Mouse (Mus musculus) kidney, postnatal 0 days (tissue): ENCODE measurements at regions not wholly inside any gene's neighbourhood (a gene's known extent, or its start where the extent isn't known, plus 50 kb on each side); places are given as distances from the start of the nearest gene placed in this dataset.

Experiments used
- ATAC-seq: fragments of 200-750 bp; cut with Nextera tagmentation; replicated peaks from 2 replicates; pipeline ENCODE4 v1.8.0; 2017; ENCODE audit warnings: low read depth, moderate number of reproducible peaks, moderate TSS enrichment, moderate library complexity; ENCODE audit not compliant: low FRiP score
- DNase-seq: peaks from one replicate; pipeline ENCODE4 v3.0.0-alpha.2; 2016; ENCODE audit warnings: low spot score
- H3K27ac ChIP-seq: fragments of 300-500 bp; sonication (generic); 2 replicates; pipeline ENCODE4 v1.5.1; 2014; ENCODE audit warnings: mild to moderate bottlenecking
- H3K27me3 ChIP-seq: fragments of 300-500 bp; sonication (generic); 2 replicates; pipeline ENCODE4 v1.6.1; 2014; ENCODE audit warnings: low read length, mixed read lengths; ENCODE audit not compliant: insufficient read depth
- H3K36me3 ChIP-seq: fragments of 300-500 bp; sonication (generic); 2 replicates; pipeline ENCODE4 v1.6.1; 2014; ENCODE audit warnings: low read length, mixed read lengths; ENCODE audit not compliant: insufficient read depth
- H3K4me1 ChIP-seq: fragments of 300-500 bp; sonication (generic); replicated peaks from 2 replicates; pipeline ENCODE4 v1.6.1; 2014; ENCODE audit warnings: antibody characterized with exemption, low read length, mixed read lengths; ENCODE audit not compliant: insufficient read depth
- H3K4me2 ChIP-seq: fragments of 300-500 bp; sonication (generic); 2 replicates; pipeline ENCODE4 v1.6.1; 2014; ENCODE audit warnings: mild to moderate bottlenecking, low read length, moderate library complexity, mixed read lengths
- H3K4me3 ChIP-seq: fragments of 300-500 bp; sonication (generic); replicated peaks from 2 replicates; pipeline ENCODE4 v1.5.1; 2014; ENCODE audit warnings: low read depth, low read length
- H3K9ac ChIP-seq: fragments of 300-500 bp; sonication (generic); 2 replicates; pipeline ENCODE4 v1.6.1; 2014; ENCODE audit warnings: low read depth, low read length
- H3K9me3 ChIP-seq: fragments of 300-500 bp; sonication (generic); replicated peaks from 2 replicates; pipeline ENCODE4 v1.6.1; 2016; ENCODE audit warnings: low read length, inconsistent platforms, mixed read lengths
- CTCF ChIP-seq: IDR thresholded peaks from 2 replicates; pipeline ENCODE4 v1.5.1; 2016; ENCODE audit warnings: antibody characterized with exemption, low read depth, mild to moderate bottlenecking, moderate library complexity
- WGBS: fragments of 180-500 bp; shearing (Covaris S2); extraction: QIAGEN DNeasy Blood & Tissue Kit; methylation state at CpG from one replicate; pipeline ENCODE4 v1.1.7; 2014; 5-methylcytosine and 5-hydroxymethylcytosine counted together

DNA sequence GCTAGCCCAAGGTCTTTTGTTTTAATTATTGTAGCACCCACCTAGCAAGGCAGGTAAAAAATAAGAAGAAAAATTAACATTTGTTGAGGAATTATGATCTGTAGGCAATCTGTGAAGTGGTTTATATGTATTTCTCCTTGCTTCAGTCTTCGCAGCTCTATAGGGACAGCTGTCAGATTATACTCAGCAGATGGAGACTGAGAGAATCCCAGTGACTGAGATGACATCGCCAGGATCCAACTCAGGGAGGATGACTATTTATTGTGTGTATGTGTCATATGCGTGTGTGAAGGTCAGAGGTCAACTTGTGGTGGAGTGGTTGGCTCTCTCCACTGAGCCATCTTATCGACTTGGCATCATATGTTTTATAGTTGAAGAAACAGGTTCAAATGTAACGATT, 362.0 kb upstream of the Chd6 start:
- DNase-seq, result no peak
- no peak for TF ChIP-seq CTCF

GRCm38 (mm10) chr2:161470025-161470424, 361.1 kb upstream of the Chd6 start:
- Histone ChIP-seq H3K27me3 (no peaks in the 10 kb centered on the region), H3K4me1 (no peaks in the 10 kb centered on the region), H3K36me3 (no peaks in the 10 kb centered on the region), H3K4me2 (no peak overlapping the region), H3K9ac (no peak overlapping the region), H3K9me3 (no peaks in the 10 kb centered on the region), H3K4me3 (no peak overlapping the region), H3K27ac (no peak overlapping the region)
- WGBS, result 22% methylated on average over 2 of the region's 2 CpGs
- no peak for ATAC-seq
- TF ChIP-seq CTCF, result peak; percentile 82
- DNase-seq, result peak; percentile 70

More for the DNA sequence above, 362.0 kb upstream of the Chd6 start:
- ATAC-seq, result no peak
- whole genome bisulfite sequencing, result 81% methylated on average over 5 of the region's 5 CpGs
- Histone ChIP-seq H3K4me1 (no peaks in the 10 kb centered on the region), H3K27ac (no peak overlapping the region), H3K27me3 (no peaks in the 10 kb centered on the region), H3K9me3 (no peaks in the 10 kb centered on the region), H3K36me3 (no peaks in the 10 kb centered on the region), H3K4me2 (no peak overlapping the region), H3K4me3 (no peak overlapping the region), H3K9ac (no peak overlapping the region)

DNA sequence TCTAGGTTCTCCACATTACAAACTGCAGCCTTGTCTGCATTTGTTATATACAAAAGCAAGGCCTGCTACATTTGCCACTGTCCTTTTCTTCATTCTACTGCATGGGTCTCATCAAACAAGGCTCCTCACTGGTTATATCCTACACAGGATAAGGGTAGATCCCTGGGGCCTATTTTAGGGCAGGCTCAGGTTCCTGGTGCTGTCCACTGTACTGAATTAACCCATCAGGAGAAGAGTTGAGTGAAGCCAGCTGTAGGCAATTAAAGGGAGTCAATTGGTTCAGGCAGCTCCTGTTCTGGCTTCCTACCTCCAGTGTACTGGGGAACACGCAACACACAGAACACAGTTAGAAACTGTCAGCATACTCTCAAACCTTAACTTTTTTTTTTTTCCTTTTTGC, 358.2 kb upstream of the Chd6 start:
- DNase-seq, result peak; percentile 67
- Histone ChIP-seq H3K36me3 (no peaks in the 10 kb centered on the region), H3K9ac (no peak overlapping the region), H3K4me3 (no peak overlapping the region), H3K4me2 (no peak overlapping the region), H3K27me3 (no peaks in the 10 kb centered on the region), H3K27ac (no peak overlapping the region), H3K4me1 (no peaks in the 10 kb centered on the region), H3K9me3 (no peaks in the 10 kb centered on the region)
- TF ChIP-seq CTCF, result no peak
- 17% methylated on average over 1 of the region's 1 CpGs for WGBS
- ATAC-seq, result no peak

GRCm38 (mm10) chr2:161460600-161460999, 351.7 kb upstream of the Chd6 start:
- Histone ChIP-seq H3K9me3 (no peaks in the 10 kb centered on the region), H3K4me1 (no peaks in the 10 kb centered on the region), H3K9ac (no peak overlapping the region), H3K27ac (no peak overlapping the region), H3K4me3 (no peak overlapping the region), H3K4me2 (no peak overlapping the region), H3K27me3 (no peaks in the 10 kb centered on the region), H3K36me3 (no peaks in the 10 kb centered on the region)
- no peak for TF ChIP-seq CTCF
- no peak for ATAC-seq
- no peak for DNase-seq
- 86% methylated on average over 4 of the region's 4 CpGs for WGBS

DNA sequence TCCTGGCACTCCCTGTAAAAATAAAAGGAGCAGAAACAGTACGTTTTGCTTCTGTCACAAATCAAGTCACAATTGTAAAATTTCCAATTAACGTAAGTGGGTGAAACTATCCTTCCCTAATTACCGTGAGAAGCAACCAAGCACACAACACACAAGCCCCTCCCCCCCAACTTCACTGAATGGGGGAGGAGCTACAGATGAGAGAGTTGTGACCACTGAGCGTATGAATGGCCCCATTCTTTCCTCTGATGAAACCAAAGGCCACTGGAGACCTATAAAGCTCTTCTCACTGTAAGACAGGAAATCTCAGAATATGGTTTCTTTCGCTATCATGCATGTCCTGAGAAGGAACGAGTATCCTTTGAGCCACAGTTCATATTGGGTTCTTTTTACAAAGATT, 345.6 kb upstream of the Chd6 start:
- ATAC-seq, result no peak
- no peak for DNase-seq
- Histone ChIP-seq H3K4me3 (no peak overlapping the region), H3K4me2 (no peak overlapping the region), H3K4me1 (no peaks in the 10 kb centered on the region), H3K9me3 (no peaks in the 10 kb centered on the region), H3K27me3 (no peaks in the 10 kb centered on the region), H3K27ac (no peak overlapping the region), H3K9ac (no peak overlapping the region), H3K36me3 (no peaks in the 10 kb centered on the region)
- WGBS, result 59% methylated on average over 6 of the region's 6 CpGs
- no peak for TF ChIP-seq CTCF

GRCm38 (mm10) chr2:161433816-161434215, 324.9 kb upstream of the Chd6 start:
- H3K4me3 ChIP-seq, result no peak overlapping the region
- H3K9ac ChIP-seq, result no peak overlapping the region
- DNase-seq (peak; percentile 4), ATAC-seq (no peak)
- H3K36me3 ChIP-seq, result no peaks in the 10 kb centered on the region
- no peak for TF ChIP-seq CTCF
- H3K27ac ChIP-seq, result no peak overlapping the region
- whole genome bisulfite sequencing, result 6% methylated on average over 9 of the region's 9 CpGs
- H3K4me2 ChIP-seq, result no peak overlapping the region
- no peaks in the 10 kb centered on the region for H3K27me3 ChIP-seq
- H3K9me3 ChIP-seq, result no peaks in the 10 kb centered on the region
- H3K4me1 ChIP-seq, result no peaks in the 10 kb centered on the region

DNA sequence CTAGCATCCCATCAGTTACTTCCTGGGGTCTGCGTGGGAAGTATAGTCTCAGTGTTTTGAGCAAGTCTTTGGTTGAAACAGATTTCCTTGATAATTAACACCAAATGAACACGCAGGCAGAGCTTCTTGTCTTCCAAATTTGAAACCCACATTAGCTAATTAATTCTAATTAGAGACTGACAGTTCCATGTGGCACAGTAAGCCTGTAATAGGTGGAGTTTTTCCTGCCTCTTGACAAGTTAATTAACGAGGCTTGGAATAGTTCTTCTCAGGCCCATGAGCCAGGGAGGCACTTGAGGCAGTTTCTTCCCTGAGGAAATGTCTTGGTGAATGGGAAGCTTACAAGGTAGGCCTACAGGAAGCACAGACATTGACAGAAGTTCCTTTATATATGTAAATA, 320.4 kb upstream of the Chd6 start:
- ATAC-seq, result no peak
- H3K4me3 ChIP-seq, result no peak overlapping the region
- no peaks in the 10 kb centered on the region for H3K27me3 ChIP-seq
- no peak overlapping the region for H3K9ac ChIP-seq
- no peak overlapping the region for H3K27ac ChIP-seq
- no peak for TF ChIP-seq CTCF
- no peaks in the 10 kb centered on the region for H3K36me3 ChIP-seq
- no peak overlapping the region for H3K4me2 ChIP-seq
- H3K4me1 ChIP-seq, result no peaks in the 10 kb centered on the region
- no peaks in the 10 kb centered on the region for H3K9me3 ChIP-seq
- 73% methylated on average over 3 of the region's 3 CpGs for WGBS
- no peak for DNase-seq
